Mouse (Mus musculus) midbrain, embryonic 13.5 days (tissue): ENCODE data around the gene Ppm1n. TPM values are rescaled to one million over a fixed set of nuclear protein-coding genes. Genes with fewer than 3 reads are reported as not detected.
A peak's percentile ranks its signal among the peaks of the same experiment; 100 is the strongest.

Experiments used
- ATAC-seq: fragments of 200-750 bp; cut with Nextera tagmentation; 2 replicates; pipeline ENCODE4 v1.8.0; 2017; ENCODE audit warnings: mild to moderate bottlenecking, moderate TSS enrichment, moderate library complexity
- H3K27ac ChIP-seq: fragments of 300-500 bp; sonication (generic); 2 replicates; pipeline ENCODE4 v1.5.1; 2015; ENCODE audit warnings: inconsistent platforms, mild to moderate bottlenecking, moderate library complexity
- H3K27me3 ChIP-seq: fragments of 300-500 bp; sonication (generic); 2 replicates; pipeline ENCODE4 v1.6.1; 2015; ENCODE audit warnings: mild to moderate bottlenecking, inconsistent platforms
- H3K36me3 ChIP-seq: fragments of 300-500 bp; sonication (generic); 2 replicates; pipeline ENCODE4 v1.6.1; 2015; ENCODE audit warnings: mild to moderate bottlenecking, inconsistent platforms
- H3K4me1 ChIP-seq: fragments of 300-500 bp; sonication (generic); replicated peaks from 2 replicates; pipeline ENCODE4 v1.6.1; 2015; ENCODE audit warnings: inconsistent platforms
- H3K4me2 ChIP-seq: fragments of 300-500 bp; sonication (generic); replicated peaks from 2 replicates; pipeline ENCODE4 v1.6.1; 2015; ENCODE audit warnings: moderate library complexity, mild to moderate bottlenecking, inconsistent platforms
- H3K4me3 ChIP-seq: fragments of 300-500 bp; sonication (generic); replicated peaks from 2 replicates; pipeline ENCODE4 v1.5.1; 2015; ENCODE audit warnings: mild to moderate bottlenecking, inconsistent platforms
- H3K9ac ChIP-seq: fragments of 300-500 bp; sonication (generic); replicated peaks from 2 replicates; pipeline ENCODE4 v1.6.1; 2015; ENCODE audit warnings: mild to moderate bottlenecking, inconsistent platforms
- H3K9me3 ChIP-seq: fragments of 300-500 bp; sonication (generic); 2 replicates; pipeline ENCODE4 v1.6.1; 2016; ENCODE audit warnings: mild to moderate bottlenecking, inconsistent platforms
- WGBS: fragments of 180-500 bp; shearing (Covaris S2); methylation state at CpG from one replicate; pipeline ENCODE4 v1.1.7; 2015; 5-methylcytosine and 5-hydroxymethylcytosine counted together
- polyA plus RNA-seq: library from polyadenylated mRNA; unstranded; fragments of >200 nt; fragmentation: Nextera tagmentation; extraction: Ambion mirVana; gene quantifications from 2 replicates; pipeline ENCODE4 v1.2.1, GENCODE M21; 2015

Gene Ppm1n
- polyA plus RNA-seq, 1 experiment from 2014 or later: 0.34 TPM

DNA sequence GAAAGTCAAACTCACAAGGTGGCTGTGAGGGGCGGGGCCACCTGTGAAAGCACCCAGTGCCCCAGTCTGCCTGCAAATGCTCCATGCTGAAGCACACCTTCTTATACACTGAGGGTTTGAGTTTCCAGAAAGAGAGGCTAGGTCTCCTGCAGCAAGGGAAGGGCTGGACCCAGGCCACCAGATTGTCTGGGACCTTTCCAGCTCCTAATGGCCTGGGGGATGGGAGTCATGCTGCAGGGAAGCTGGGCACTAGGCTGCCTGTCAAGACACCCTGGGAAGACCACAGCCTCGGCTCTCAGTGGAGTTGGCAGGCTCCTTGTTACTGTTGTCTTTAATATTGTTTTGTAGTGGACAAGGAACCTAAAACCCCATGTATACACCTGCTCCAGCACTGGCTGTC, 43.5 kb downstream of the Ppm1n start:
- Histone ChIP-seq H3K4me3 (no peak overlapping the region), H3K36me3 (peaks cover 10% of the 10 kb centered on the region), H3K4me2 (no peak overlapping the region), H3K27ac (no peak overlapping the region), H3K27me3 (no peaks in the 10 kb centered on the region), H3K9ac (no peak overlapping the region), H3K9me3 (no peaks in the 10 kb centered on the region), H3K4me1 (peaks cover 4% of the 10 kb centered on the region; the same call in 1 of the 2 replicates)
- 90% methylated on average over 2 of the region's 2 CpGs for WGBS
- ATAC-seq: no peak

GRCm38 (mm10) chr7:19235092-19235671, 44.7 kb downstream of the Ppm1n start:
- WGBS: 99% methylated on average over 2 of the region's 2 CpGs
- peaks cover 10% of the 10 kb centered on the region; the same call in 1 of the 2 replicates for H3K36me3 ChIP-seq
- H3K4me3 ChIP-seq: no peak overlapping the region
- peaks cover 9% of the 10 kb centered on the region for H3K4me1 ChIP-seq
- H3K4me2 ChIP-seq: no peak overlapping the region
- no peaks in the 10 kb centered on the region for H3K27me3 ChIP-seq
- no peak for ATAC-seq
- H3K27ac ChIP-seq: no peak overlapping the region
- no peaks in the 10 kb centered on the region for H3K9me3 ChIP-seq
- no peak overlapping the region for H3K9ac ChIP-seq

GRCm38 (mm10) chr7:19234652-19235051, 45.2 kb downstream of the Ppm1n start:
- Histone ChIP-seq H3K27me3 (no peaks in the 10 kb centered on the region), H3K27ac (no peak overlapping the region), H3K9ac (no peak overlapping the region), H3K4me2 (no peak overlapping the region), H3K9me3 (no peaks in the 10 kb centered on the region), H3K4me1 (peaks cover 15% of the 10 kb centered on the region), H3K36me3 (peaks cover 10% of the 10 kb centered on the region; the same call in 1 of the 2 replicates), H3K4me3 (no peak overlapping the region)
- WGBS: 82% methylated on average over 5 of the region's 5 CpGs
- ATAC-seq: no peak

DNA sequence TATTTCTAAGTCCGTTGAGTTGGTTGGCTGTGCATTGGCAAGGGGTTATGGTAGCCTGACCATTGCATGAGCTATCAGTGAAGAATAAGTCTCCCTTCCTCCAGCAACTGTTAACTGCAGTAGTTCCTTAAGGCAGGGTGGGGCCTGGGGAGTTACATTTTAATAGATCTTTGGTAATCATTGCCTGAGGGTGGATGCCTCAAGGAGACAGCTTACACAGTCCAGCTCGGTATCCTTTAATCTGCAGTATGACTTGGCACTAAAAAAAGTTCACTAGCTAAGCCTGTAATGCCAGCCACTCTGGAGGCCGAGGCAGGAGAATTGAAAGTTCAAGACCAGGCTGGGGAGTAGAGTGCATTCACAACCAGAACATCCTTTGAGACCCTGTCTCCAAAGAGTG, 48.0 kb downstream of the Ppm1n start:
- no peaks in the 10 kb centered on the region for H3K27me3 ChIP-seq
- ATAC-seq: no peak
- no peaks in the 10 kb centered on the region for H3K9me3 ChIP-seq
- H3K4me3 ChIP-seq: no peak overlapping the region
- 92% methylated on average over 3 of the region's 3 CpGs for WGBS
- H3K4me1 ChIP-seq: peaks cover 24% of the 10 kb centered on the region
- H3K27ac ChIP-seq: no peak overlapping the region
- peaks cover 10% of the 10 kb centered on the region; the same call in 1 of the 2 replicates for H3K36me3 ChIP-seq
- H3K9ac ChIP-seq: no peak overlapping the region
- no peak overlapping the region for H3K4me2 ChIP-seq

- H3K9me3 ChIP-seq: no peaks in the 10 kb centered on the region
- peak overlapping the region; percentile 37; the same call in 1 of the 2 replicates for H3K9ac ChIP-seq
- peaks cover 28% of the 10 kb centered on the region for H3K4me1 ChIP-seq
- no peaks in the 10 kb centered on the region for H3K27me3 ChIP-seq
- H3K4me3 ChIP-seq: no peak overlapping the region
- peaks cover 10% of the 10 kb centered on the region; the same call in 1 of the 2 replicates for H3K36me3 ChIP-seq
- 93% methylated on average over 5 of the region's 5 CpGs for WGBS
- no peak for ATAC-seq
- H3K4me2 ChIP-seq: no peak overlapping the region
- H3K27ac ChIP-seq: no peak overlapping the region
Measured at GRCm38 (mm10) chr7:19230899-19231298, 49.0 kb downstream of the Ppm1n start.

DNA sequence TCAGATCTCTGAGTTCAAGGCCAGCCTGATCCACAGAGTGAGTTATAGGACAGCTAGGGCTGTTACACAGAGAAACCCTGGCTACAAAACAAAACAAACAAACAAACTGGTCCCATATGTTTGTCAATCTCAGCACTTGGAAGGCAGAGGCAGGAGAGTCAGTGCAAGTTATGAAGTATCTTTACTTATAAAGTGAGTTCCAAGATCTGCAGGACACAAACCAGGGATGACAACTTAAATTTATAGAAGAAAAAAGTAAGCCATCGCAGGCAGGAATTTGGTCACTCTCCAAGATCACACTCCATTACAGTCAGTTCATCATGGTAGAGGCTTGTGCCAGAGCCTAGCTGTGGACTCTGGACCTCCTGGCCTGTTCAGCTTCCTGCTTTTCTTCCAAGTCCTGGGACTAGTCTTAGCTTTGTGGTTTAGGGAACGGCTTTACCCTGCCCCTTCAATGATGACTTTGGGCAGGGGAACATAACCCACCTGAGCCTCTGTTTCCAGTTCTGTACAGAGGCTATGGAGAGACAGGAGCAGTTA, 49.8 kb downstream of the Ppm1n start:
- Histone ChIP-seq H3K36me3 (peaks cover 10% of the 10 kb centered on the region; the same call in 1 of the 2 replicates), H3K27ac (no peak overlapping the region), H3K9me3 (no peaks in the 10 kb centered on the region), H3K27me3 (no peaks in the 10 kb centered on the region), H3K9ac (peak overlapping the region; percentile 82), H3K4me2 (peak overlapping the region; percentile 82), H3K4me3 (no peak overlapping the region), H3K4me1 (peaks cover 28% of the 10 kb centered on the region)
- WGBS: 94% methylated on average over 2 of the region's 2 CpGs
- no peak for ATAC-seq

GRCm38 (mm10) chr7:19229404-19229803, 50.5 kb downstream of the Ppm1n start:
- Histone ChIP-seq H3K27ac (peak overlapping the region; percentile 69), H3K27me3 (no peaks in the 10 kb centered on the region), H3K9ac (peak overlapping the region; percentile 82), H3K36me3 (peaks cover 10% of the 10 kb centered on the region; the same call in 1 of the 2 replicates), H3K4me3 (peak overlapping the region; percentile 58), H3K4me1 (peaks cover 28% of the 10 kb centered on the region), H3K4me2 (peak overlapping the region; percentile 82), H3K9me3 (no peaks in the 10 kb centered on the region)
- 49% methylated on average over 5 of the region's 5 CpGs for whole genome bisulfite sequencing
- ATAC-seq: no peak

GRCm38 (mm10) chr7:19228793-19229148, 51.1 kb downstream of the Ppm1n start:
- WGBS: under 1% methylated on average over 14 of the region's 14 CpGs
- Histone ChIP-seq H3K27ac (peak overlapping the region; percentile 69), H3K9me3 (no peaks in the 10 kb centered on the region), H3K9ac (peak overlapping the region; percentile 82), H3K36me3 (peaks cover 11% of the 10 kb centered on the region; the same call in 1 of the 2 replicates), H3K4me2 (peak overlapping the region; percentile 82), H3K4me1 (peaks cover 28% of the 10 kb centered on the region), H3K27me3 (no peaks in the 10 kb centered on the region), H3K4me3 (peak overlapping the region; percentile 58)
- no peak for ATAC-seq

GRCm38 (mm10) chr7:19227883-19228792, 51.7 kb downstream of the Ppm1n start, which contains the start of gene Opa3:
TSS of gene Opa3 (plus strand) at chr7:19228334.
- Histone ChIP-seq H3K27me3 (no peaks in the 10 kb centered on the region), H3K4me1 (peaks cover 28% of the 10 kb centered on the region), H3K4me2 (peak within 1 kb of the TSS; percentile 87), H3K27ac (peak within 1 kb of the TSS; percentile 98), H3K9ac (peak within 1 kb of the TSS; percentile 82), H3K4me3 (peak within 1 kb of the TSS; percentile 58), H3K36me3 (peaks cover 11% of the 10 kb centered on the region; the same call in 1 of the 2 replicates), H3K9me3 (no peaks in the 10 kb centered on the region)
- ATAC-seq: peak; percentile 97
- WGBS: under 1% methylated on average over 89 of the region's 91 CpGs

- peak overlapping the region; percentile 87 for H3K4me2 ChIP-seq
- peaks cover 28% of the 10 kb centered on the region for H3K4me1 ChIP-seq
- peak overlapping the region; percentile 98 for H3K27ac ChIP-seq
- peak overlapping the region; percentile 75 for H3K9ac ChIP-seq
- H3K4me3 ChIP-seq: peak overlapping the region; percentile 58
- peaks cover 15% of the 10 kb centered on the region; the same call in 1 of the 2 replicates for H3K36me3 ChIP-seq
- 22% methylated on average over 20 of the region's 20 CpGs for WGBS
- no peaks in the 10 kb centered on the region for H3K27me3 ChIP-seq
- no peaks in the 10 kb centered on the region for H3K9me3 ChIP-seq
- peak; percentile 38 for ATAC-seq
Measured at GRCm38 (mm10) chr7:19226817-19227797, 52.8 kb downstream of the Ppm1n start.
